Mouse (Mus musculus): ENCODE data around the gene Inpp5a. TPM values are rescaled to one million over a fixed set of nuclear protein-coding genes. Genes with fewer than 3 reads are reported as not detected.

Gene Inpp5a
- polyA plus RNA-seq, 1 experiment from 2014 or later, result 25.4 TPM

GRCm38 (mm10) chr7:139441761-139442211 lies 52.9 kb downstream of the Inpp5a start:
- DNase-seq (ENCODE audit: low spot score) (peak; percentile 57), ATAC-seq (ENCODE audit: low FRiP score, low TSS enrichment) (peak; percentile 34; the same call in 1 of the 2 replicates)
- no peaks in the 10 kb centered on the region for H3K9me3 ChIP-seq (ENCODE audit: control insufficient read depth, low read length)

GRCm38 (mm10) chr7:139445621-139446020 lies 56.7 kb downstream of the Inpp5a start:
- ATAC-seq (ENCODE audit: low FRiP score, low TSS enrichment) (no peak), DNase-seq (ENCODE audit: low spot score) (no peak)
- Histone ChIP-seq H3K4me3 (ENCODE audit: low read depth, low read length) (no peak overlapping the region), H3K9ac (ENCODE audit: low read length) (no peak overlapping the region), H3K27ac (replicated peaks) (no peak overlapping the region), H3K4me1 (replicated peaks; ENCODE audit: control insufficient read depth, insufficient read depth) (peaks cover 10% of the 10 kb centered on the region), H3K36me3 (ENCODE audit: control insufficient read depth, insufficient read depth, low read length) (no peaks in the 10 kb centered on the region), H3K9me3 (ENCODE audit: control insufficient read depth, low read length) (no peaks in the 10 kb centered on the region), H3K27me3 (ENCODE audit: control insufficient read depth, insufficient read depth, low read length) (no peaks in the 10 kb centered on the region), H3K4me2 (replicated peaks; ENCODE audit: low read depth) (no peak overlapping the region)
- TF ChIP-seq CTCF (IDR thresholded peaks at IDR 0.05; ENCODE audit: low read depth), result no peak
- no peak for TF ChIP-seq EP300 (optimal IDR thresholded peaks at IDR 0.05)
- WGBS, result 70% methylated on average over 8 of the region's 8 CpGs

More at GRCm38 (mm10) chr7:139441761-139442211, 52.9 kb downstream of the Inpp5a start:
- Histone ChIP-seq H3K4me2 (replicated peaks; ENCODE audit: low read depth) (no peak overlapping the region), H3K36me3 (ENCODE audit: control insufficient read depth, insufficient read depth, low read length) (no peaks in the 10 kb centered on the region), H3K27me3 (ENCODE audit: control insufficient read depth, insufficient read depth, low read length) (no peaks in the 10 kb centered on the region), H3K4me3 (ENCODE audit: low read depth, low read length) (no peak overlapping the region), H3K9ac (ENCODE audit: low read length) (no peak overlapping the region), H3K27ac (replicated peaks) (no peak overlapping the region; the same call in 1 of the 2 replicates), H3K4me1 (replicated peaks; ENCODE audit: control insufficient read depth, insufficient read depth) (peaks cover 10% of the 10 kb centered on the region)
- 54% methylated on average over 10 of the region's 10 CpGs for WGBS
- TF ChIP-seq CTCF (IDR thresholded peaks at IDR 0.05; ENCODE audit: low read depth), result peak; percentile 33
- TF ChIP-seq EP300 (optimal IDR thresholded peaks at IDR 0.05), result no peak

- Histone ChIP-seq H3K4me1 (replicated peaks; ENCODE audit: control insufficient read depth, insufficient read depth) (no peaks in the 10 kb centered on the region; the same call in 1 of the 2 replicates), H3K36me3 (ENCODE audit: control insufficient read depth, insufficient read depth, low read length) (no peaks in the 10 kb centered on the region), H3K27me3 (ENCODE audit: control insufficient read depth, insufficient read depth, low read length) (no peaks in the 10 kb centered on the region), H3K4me3 (ENCODE audit: low read depth, low read length) (no peak overlapping the region), H3K27ac (replicated peaks) (no peak overlapping the region), H3K9me3 (ENCODE audit: control insufficient read depth, low read length) (no peaks in the 10 kb centered on the region), H3K4me2 (replicated peaks; ENCODE audit: low read depth) (no peak overlapping the region), H3K9ac (ENCODE audit: low read length) (no peak overlapping the region)
- TF ChIP-seq EP300 (optimal IDR thresholded peaks at IDR 0.05) (no peak), CTCF (IDR thresholded peaks at IDR 0.05; ENCODE audit: low read depth) (no peak)
- ATAC-seq (ENCODE audit: low FRiP score, low TSS enrichment) (no peak), DNase-seq (ENCODE audit: low spot score) (no peak)
- 86% methylated on average over 3 of the region's 3 CpGs for WGBS
These were observed 58.5 kb downstream of the Inpp5a start for GRCm38 (mm10) chr7:139447381-139447780.

GRCm38 (mm10) chr7:139450186-139450998 lies 61.5 kb downstream of the Inpp5a start:
- no peak for DNase-seq (ENCODE audit: low spot score)
- TF ChIP-seq CTCF (IDR thresholded peaks at IDR 0.05; ENCODE audit: low read depth) (no peak), EP300 (optimal IDR thresholded peaks at IDR 0.05) (no peak)
- no peak for ATAC-seq (ENCODE audit: low FRiP score, low TSS enrichment)
- H3K27me3 ChIP-seq (ENCODE audit: control insufficient read depth, insufficient read depth, low read length), result no peaks in the 10 kb centered on the region
- H3K4me3 ChIP-seq (ENCODE audit: low read depth, low read length), result no peak overlapping the region
- peaks cover 2% of the 10 kb centered on the region; the same call in 1 of the 2 replicates for H3K4me1 ChIP-seq (replicated peaks; ENCODE audit: control insufficient read depth, insufficient read depth)
- WGBS, result 71% methylated on average over 16 of the region's 16 CpGs
- no peak overlapping the region for H3K4me2 ChIP-seq (replicated peaks; ENCODE audit: low read depth)
- H3K9ac ChIP-seq (ENCODE audit: low read length), result no peak overlapping the region
- no peaks in the 10 kb centered on the region for H3K9me3 ChIP-seq (ENCODE audit: control insufficient read depth, low read length)
- H3K36me3 ChIP-seq (ENCODE audit: control insufficient read depth, insufficient read depth, low read length), result no peaks in the 10 kb centered on the region
- no peak overlapping the region for H3K27ac ChIP-seq (replicated peaks)

DNA sequence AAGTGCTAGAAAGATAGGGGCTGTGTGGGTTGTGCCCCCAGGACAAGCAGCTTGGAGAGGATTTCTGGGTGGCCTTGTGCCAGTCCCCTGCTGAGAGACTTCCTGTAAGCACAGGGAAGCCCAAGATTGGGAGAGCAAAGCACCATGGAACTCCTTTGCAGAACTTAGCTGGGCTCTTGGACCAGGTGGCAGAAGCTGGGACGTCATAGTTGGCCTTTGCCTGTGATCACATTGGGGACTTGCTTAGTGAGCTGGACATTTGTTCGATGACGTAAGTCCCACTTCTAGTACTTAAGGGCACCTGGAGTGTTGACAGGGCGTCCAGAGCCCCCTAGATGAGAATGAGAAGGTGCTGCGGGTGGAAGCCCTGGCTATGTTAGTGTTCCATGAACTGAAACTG lies 62.8 kb downstream of the Inpp5a start:
- TF ChIP-seq EP300 (optimal IDR thresholded peaks at IDR 0.05) (no peak), CTCF (IDR thresholded peaks at IDR 0.05; ENCODE audit: low read depth) (no peak)
- DNase-seq (ENCODE audit: low spot score), result no peak

DNA sequence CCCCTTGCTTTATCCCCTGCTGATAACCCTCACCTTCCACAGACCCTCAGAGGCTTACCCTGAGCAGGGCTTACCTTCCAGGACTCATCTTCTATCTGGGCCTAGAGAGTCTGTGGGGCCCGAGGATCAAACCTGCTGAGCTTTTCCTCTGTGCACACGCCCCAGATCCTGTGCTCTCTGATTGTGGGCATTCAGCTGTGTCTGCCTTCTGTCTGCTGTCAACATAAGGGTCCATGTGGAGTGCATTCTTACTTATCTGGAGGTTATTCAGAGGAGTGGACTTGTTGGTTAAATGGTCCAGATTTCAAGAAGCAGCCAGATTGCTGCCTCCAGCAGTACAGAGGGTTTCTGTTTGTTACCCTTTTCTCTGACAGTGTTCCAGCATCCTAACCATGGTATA lies 63.3 kb downstream of the Inpp5a start:
- no peak for DNase-seq (ENCODE audit: low spot score)
- H3K27me3 ChIP-seq (ENCODE audit: control insufficient read depth, insufficient read depth, low read length), result no peaks in the 10 kb centered on the region
- ATAC-seq (ENCODE audit: low FRiP score, low TSS enrichment), result no peak
- H3K9ac ChIP-seq (ENCODE audit: low read length), result no peak overlapping the region
- H3K4me2 ChIP-seq (replicated peaks; ENCODE audit: low read depth), result no peak overlapping the region
- TF ChIP-seq CTCF (IDR thresholded peaks at IDR 0.05; ENCODE audit: low read depth) (no peak), EP300 (optimal IDR thresholded peaks at IDR 0.05) (no peak)
- H3K4me1 ChIP-seq (replicated peaks; ENCODE audit: control insufficient read depth, insufficient read depth), result peaks cover 2% of the 10 kb centered on the region; the same call in 1 of the 2 replicates
- H3K9me3 ChIP-seq (ENCODE audit: control insufficient read depth, low read length), result no peaks in the 10 kb centered on the region
- no peaks in the 10 kb centered on the region for H3K36me3 ChIP-seq (ENCODE audit: control insufficient read depth, insufficient read depth, low read length)
- no peak overlapping the region for H3K4me3 ChIP-seq (ENCODE audit: low read depth, low read length)
- no peak overlapping the region for H3K27ac ChIP-seq (replicated peaks)
- WGBS, result 66% methylated on average over 2 of the region's 2 CpGs

More for the DNA sequence above, 62.8 kb downstream of the Inpp5a start:
- ATAC-seq (ENCODE audit: low FRiP score, low TSS enrichment), result no peak
- Histone ChIP-seq H3K27me3 (ENCODE audit: control insufficient read depth, insufficient read depth, low read length) (no peaks in the 10 kb centered on the region), H3K9ac (ENCODE audit: low read length) (no peak overlapping the region), H3K4me1 (replicated peaks; ENCODE audit: control insufficient read depth, insufficient read depth) (peaks cover 2% of the 10 kb centered on the region; the same call in 1 of the 2 replicates), H3K4me3 (ENCODE audit: low read depth, low read length) (no peak overlapping the region), H3K9me3 (ENCODE audit: control insufficient read depth, low read length) (no peaks in the 10 kb centered on the region), H3K4me2 (replicated peaks; ENCODE audit: low read depth) (no peak overlapping the region), H3K36me3 (ENCODE audit: control insufficient read depth, insufficient read depth, low read length) (no peaks in the 10 kb centered on the region), H3K27ac (replicated peaks) (no peak overlapping the region)
- 92% methylated on average over 5 of the region's 5 CpGs for WGBS
